15 mouse cellular contexts compared by ENCODE assay signal in genomic region chr19:45694056-45694455, GRCm38 (mm10). TPM values are rescaled to one million over a fixed set of nuclear protein-coding genes. Genes with fewer than 3 reads are reported as not detected.
DNase-seq lines count a peak whose midpoint lies in the region; TF ChIP-seq lines count a peak whose summit lies in the region.
"Had no signal": no experiment of that assay in that cellular context is flagged by ENCODE, and none has a peak within 500 bp of the region (broad histone marks: within the 10 kb centered on the region; RNA-seq: fewer than 3 reads in every experiment).

No protein-coding gene starts in this region.

- H3K27ac ChIP-seq in layer of hippocampus, adult 2 months = no peak overlapping the region
- H3K27ac ChIP-seq: liver, embryonic 15.5 days; neural tube, embryonic 12.5 days had no signal

- TF ChIP-seq CTCF in layer of hippocampus, adult 2 months (conservative IDR thresholded peaks at IDR 0.05) = peak; percentile 28; the same call in 1 of the 2 replicates

- no peak overlapping the region for H3K4me3 ChIP-seq in layer of hippocampus, adult 2 months
- H3K4me3 ChIP-seq: liver, embryonic 15.5 days; neural tube, embryonic 12.5 days had no signal

- no peak for DNase-seq in layer of hippocampus, adult 2 months (ENCODE audit: low spot score in 2 of 2)
- no peak for DNase-seq in layer of hippocampus, postnatal 25 days (ENCODE audit: extremely low spot score in 1 of 2, low spot score in 1 of 2)
- DNase-seq in A20 (ENCODE audit: low read depth, low spot score) (peak; percentile 41), ES-CJ7 (ENCODE audit: low read depth, low spot score) (peak; percentile 85)
- peak; percentile 65 for DNase-seq in embryo, embryonic 11 days
- DNase-seq in spleen, postnatal 14 days (ENCODE audit: low spot score in 2 of 2) = no peak
- no peak for DNase-seq in thymus, postnatal 14 days
- DNase-seq: adrenal gland, postnatal 10 days; cerebellum, adult 18-20 months; kidney, postnatal 36 days had no signal

RNA-seq across cellular contexts. Expression of gene Fbxw4, which starts 33.9 kb away (rescaled TPM):
- 10 to 100 TPM; 35.4 to 38.7 TPM for total RNA-seq in layer of hippocampus, adult 2 months (2021)
- total RNA-seq in layer of hippocampus, postnatal 25 days (2021) = 10 to 100 TPM; 34.2 to 36.9 TPM

RNA-seq across cellular contexts. Expression of gene Fgf8, which starts 48.7 kb away (rescaled TPM):
- total RNA-seq in layer of hippocampus, adult 2 months (2021) = not detected
- not detected for total RNA-seq in layer of hippocampus, postnatal 25 days (2021)
- total RNA-seq: adrenal gland, postnatal 10 days; gastrocnemius, postnatal 4 days; left cerebral cortex, postnatal 14 days; megakaryocyte, adult 5-6 weeks had no signal

RNA-seq across cellular contexts. Expression of gene Npm3, which starts 55.3 kb away (rescaled TPM):
- total RNA-seq in layer of hippocampus, adult 2 months (2021) = 1 to 10 TPM; 7.3 to 9.7 TPM
- 10 to 100 TPM; 10.4 to 10.9 TPM for total RNA-seq in layer of hippocampus, postnatal 25 days (2021)

Comparison
In these comparisons a context has a peak if more than half of its experiments do, and no peak if none do; other contexts are left out.
1. DNase-seq: peak in A20 (single experiment), ES-CJ7 (single experiment) and embryo, embryonic 11 days (single experiment); none in layer of hippocampus, adult 2 months (0 of 2), layer of hippocampus, postnatal 25 days (0 of 2), spleen, postnatal 14 days (0 of 2) and thymus, postnatal 14 days (single experiment).